Mouse (Mus musculus): ENCODE results near the gene Heca. TPM values are rescaled to one million over a fixed set of nuclear protein-coding genes. Genes with fewer than 3 reads are reported as not detected.
A peak's percentile ranks its signal among the peaks of the same experiment; 100 is the strongest.
"Not testable (repeated sequence)": the region's sequence is repeated elsewhere in the genome, so short reads cannot be mapped to it uniquely, and the experiment has no call there.

The Heca gene
- polyA plus RNA-seq, 2 experiments = 8.1 to 19.2 TPM

GRCm38 (mm10) chr10:17835031-17835430 lies 112.8 kb downstream of the Heca start:
- Histone ChIP-seq H3K27ac (replicated peaks; ENCODE audit: low read depth, low read length) (no peak overlapping the region), H3K4me3 (replicated peaks; ENCODE audit: low read length) (no peak overlapping the region), H3K4me1 (ENCODE audit: control insufficient read depth, insufficient read depth, low read length) (no peaks in the 10 kb centered on the region), H3K36me3 (ENCODE audit: control insufficient read depth, insufficient read depth, low read length) (no peaks in the 10 kb centered on the region), H3K9me3 (ENCODE audit: control insufficient read depth, low read length) (no peaks in the 10 kb centered on the region), H3K4me2 (replicated peaks; ENCODE audit: low read depth, low read length, severe bottlenecking) (no peak overlapping the region), H3K9ac (ENCODE audit: low read depth, low read length, severe bottlenecking) (no peak overlapping the region), H3K27me3 (ENCODE audit: control insufficient read depth, insufficient read depth, low read length) (no peaks in the 10 kb centered on the region)
- ATAC-seq (ENCODE audit: low FRiP score, low read depth) (no peak), DNase-seq (ENCODE audit: low spot score) (no peak)
- TF ChIP-seq POLR2A (IDR thresholded peaks at IDR 0.05; ENCODE audit: borderline replicate concordance, extremely low read depth, insufficient read depth, insufficient read length) = no peak
- WGBS = 82% methylated on average over 6 of the region's 6 CpGs

GRCm38 (mm10) chr10:17831041-17831440 lies 116.8 kb downstream of the Heca start:
- 63% methylated on average over 3 of the region's 3 CpGs for WGBS
- no peak for TF ChIP-seq POLR2A (IDR thresholded peaks at IDR 0.05; ENCODE audit: borderline replicate concordance, extremely low read depth, insufficient read depth, insufficient read length)
- no peak overlapping the region for H3K9ac ChIP-seq (ENCODE audit: low read depth, low read length, severe bottlenecking)
- H3K27ac ChIP-seq (replicated peaks; ENCODE audit: low read depth, low read length) = no peak overlapping the region
- H3K4me1 ChIP-seq (ENCODE audit: control insufficient read depth, insufficient read depth, low read length) = no peaks in the 10 kb centered on the region
- H3K4me2 ChIP-seq (replicated peaks; ENCODE audit: low read depth, low read length, severe bottlenecking) = no peak overlapping the region
- H3K9me3 ChIP-seq (ENCODE audit: control insufficient read depth, low read length) = no peaks in the 10 kb centered on the region
- H3K27me3 ChIP-seq (ENCODE audit: control insufficient read depth, insufficient read depth, low read length) = no peaks in the 10 kb centered on the region
- no peaks in the 10 kb centered on the region for H3K36me3 ChIP-seq (ENCODE audit: control insufficient read depth, insufficient read depth, low read length)
- DNase-seq (ENCODE audit: low spot score) (no peak), ATAC-seq (ENCODE audit: low FRiP score, low read depth) (no peak)
- no peak overlapping the region for H3K4me3 ChIP-seq (replicated peaks; ENCODE audit: low read length)

GRCm38 (mm10) chr10:17829205-17829604 lies 118.7 kb downstream of the Heca start:
- Histone ChIP-seq H3K4me1 (ENCODE audit: control insufficient read depth, insufficient read depth, low read length) (no peaks in the 10 kb centered on the region), H3K9ac (ENCODE audit: low read depth, low read length, severe bottlenecking) (no peak overlapping the region), H3K4me2 (replicated peaks; ENCODE audit: low read depth, low read length, severe bottlenecking) (no peak overlapping the region), H3K27me3 (ENCODE audit: control insufficient read depth, insufficient read depth, low read length) (no peaks in the 10 kb centered on the region), H3K9me3 (ENCODE audit: control insufficient read depth, low read length) (no peaks in the 10 kb centered on the region), H3K27ac (replicated peaks; ENCODE audit: low read depth, low read length) (no peak overlapping the region), H3K4me3 (replicated peaks; ENCODE audit: low read length) (no peak overlapping the region), H3K36me3 (ENCODE audit: control insufficient read depth, insufficient read depth, low read length) (no peaks in the 10 kb centered on the region)
- TF ChIP-seq POLR2A (IDR thresholded peaks at IDR 0.05; ENCODE audit: borderline replicate concordance, extremely low read depth, insufficient read depth, insufficient read length) = no peak
- DNase-seq (ENCODE audit: low spot score) (no peak), ATAC-seq (ENCODE audit: low FRiP score, low read depth) (no peak)
- 76% methylated on average over 4 of the region's 4 CpGs for WGBS

GRCm38 (mm10) chr10:17827391-17827790 lies 120.5 kb downstream of the Heca start:
- Histone ChIP-seq H3K4me2 (replicated peaks; ENCODE audit: low read depth, low read length, severe bottlenecking) (peak overlapping the region; percentile 42), H3K27me3 (ENCODE audit: control insufficient read depth, insufficient read depth, low read length) (no peaks in the 10 kb centered on the region), H3K36me3 (ENCODE audit: control insufficient read depth, insufficient read depth, low read length) (no peaks in the 10 kb centered on the region), H3K27ac (replicated peaks; ENCODE audit: low read depth, low read length) (no peak overlapping the region), H3K9me3 (ENCODE audit: control insufficient read depth, low read length) (no peaks in the 10 kb centered on the region), H3K9ac (ENCODE audit: low read depth, low read length, severe bottlenecking) (peak overlapping the region; percentile 29; the same call in 1 of the 2 replicates), H3K4me1 (ENCODE audit: control insufficient read depth, insufficient read depth, low read length) (no peaks in the 10 kb centered on the region), H3K4me3 (replicated peaks; ENCODE audit: low read length) (no peak overlapping the region; the same call in 1 of the 2 replicates)
- DNase-seq (ENCODE audit: low spot score) = no peak
- WGBS = 4% methylated on average over 12 of the region's 12 CpGs
- no peak for ATAC-seq (ENCODE audit: low FRiP score, low read depth)
- TF ChIP-seq POLR2A (IDR thresholded peaks at IDR 0.05; ENCODE audit: borderline replicate concordance, extremely low read depth, insufficient read depth, insufficient read length) = no peak

- ATAC-seq (ENCODE audit: low FRiP score, low read depth); H3K4me1 ChIP-seq (ENCODE audit: control insufficient read depth, insufficient read depth, low read length); H3K27ac ChIP-seq (replicated peaks; ENCODE audit: low read depth, low read length); H3K9me3 ChIP-seq (ENCODE audit: control insufficient read depth, low read length); H3K4me2 ChIP-seq (replicated peaks; ENCODE audit: low read depth, low read length, severe bottlenecking); H3K27me3 ChIP-seq (ENCODE audit: control insufficient read depth, insufficient read depth, low read length); DNase-seq (ENCODE audit: low spot score); H3K36me3 ChIP-seq (ENCODE audit: control insufficient read depth, insufficient read depth, low read length); H3K9ac ChIP-seq (ENCODE audit: low read depth, low read length, severe bottlenecking); H3K4me3 ChIP-seq (replicated peaks; ENCODE audit: low read length): not testable (repeated sequence)
- 95% methylated on average over 7 of the region's 7 CpGs for WGBS
Observed at GRCm38 (mm10) chr10:17820422-17820821, 127.4 kb downstream of the Heca start.

Other genes with a start within 250 kb of the Heca start
- 55.7 and 67.5 TPM in 2 replicates for gene Cited2, start 224.8 kb downstream of the Heca start, polyA plus RNA-seq (2012; rRNA removed)
- 44.7 and 45.7 TPM in 2 replicates for gene Cited2, start 224.8 kb downstream of the Heca start, polyA plus RNA-seq (2014; fragmentation: Nextera tagmentation; extraction: Ambion mirVana)
- 3.1 and 3.9 TPM in 2 replicates for gene Txlnb, start 151.8 kb downstream of the Heca start, polyA plus RNA-seq (2012; rRNA removed)
- gene Txlnb, start 151.8 kb downstream of the Heca start, polyA plus RNA-seq (2014; fragmentation: Nextera tagmentation; extraction: Ambion mirVana) = 4.0 and 5.7 TPM in 2 replicates
- gene Abracl, start 75.2 kb upstream of the Heca start, polyA plus RNA-seq (2012; rRNA removed) = 56.5 and 92.6 TPM in 2 replicates
- gene Abracl, start 75.2 kb upstream of the Heca start, polyA plus RNA-seq (2014; fragmentation: Nextera tagmentation; extraction: Ambion mirVana) = 147 and 162 TPM in 2 replicates
- gene Reps1, start 107.8 kb upstream of the Heca start, polyA plus RNA-seq (2012; rRNA removed) = 82.3 and 90.0 TPM in 2 replicates
- gene Reps1, start 107.8 kb upstream of the Heca start, polyA plus RNA-seq (2014; fragmentation: Nextera tagmentation; extraction: Ambion mirVana) = 31.8 and 43.6 TPM in 2 replicates

All from limb, embryonic 14.5 days (tissue).